Mouse (Mus musculus): Measurements from ENCODE around the gene Spock1. TPM values are rescaled to one million over a fixed set of nuclear protein-coding genes. Genes with fewer than 3 reads are reported as not detected.

Spock1 gene
- polyA plus RNA-seq, 1 experiment from 2014 or later, result 111 TPM

DNA sequence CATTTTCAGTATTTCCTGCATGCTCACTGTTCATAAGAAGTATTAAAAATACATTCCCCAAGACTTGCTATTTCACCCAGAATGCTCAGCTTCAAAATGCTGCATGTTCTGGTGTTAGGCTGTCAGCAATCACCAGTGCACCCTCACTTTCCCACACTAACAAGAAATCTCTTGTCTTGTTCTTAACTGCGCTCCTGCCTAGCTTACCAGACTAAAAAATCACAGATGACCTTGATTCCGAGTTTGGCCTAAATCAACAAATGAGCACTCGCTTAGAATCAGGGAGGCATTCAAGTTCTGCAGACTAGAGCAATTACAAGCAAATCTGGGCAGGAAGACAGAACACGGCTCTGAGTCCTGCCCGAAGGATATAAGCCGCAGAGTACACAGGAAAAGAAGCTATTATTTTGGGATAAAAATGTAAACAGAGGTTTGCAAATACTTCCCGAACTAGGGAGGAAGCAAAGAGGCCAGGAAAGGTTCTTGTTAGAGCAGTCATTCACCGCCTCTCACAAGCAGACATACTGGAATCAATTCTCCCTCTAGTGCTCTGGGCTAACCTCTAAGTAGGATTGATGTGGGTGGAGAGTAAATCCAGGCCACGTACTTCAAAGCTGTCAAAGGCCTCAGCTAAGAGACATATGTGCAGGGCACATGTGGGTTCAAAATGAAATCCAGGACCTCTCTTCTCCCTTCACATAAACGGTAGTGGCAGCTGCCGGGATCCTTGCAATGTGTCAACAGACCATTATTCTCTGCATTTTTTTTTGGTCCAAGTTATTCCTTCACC is 76.6 kb downstream of the Spock1 start:
- no peak overlapping the region for H3K27ac ChIP-seq (replicated peaks)
- H3K27me3 ChIP-seq (replicated peaks), result no peaks in the 10 kb centered on the region
- H3K36me3 ChIP-seq, result 0 out of 2 replicates have a peak, but pooled peaks cover 5% of the 10 kb centered on the region
- no peak overlapping the region for H3K9ac ChIP-seq (replicated peaks)
- 78% methylated on average over 11 of the region's 11 CpGs for WGBS
- no peaks in the 10 kb centered on the region for H3K9me3 ChIP-seq (replicated peaks)
- peaks cover 22% of the 10 kb centered on the region for H3K4me1 ChIP-seq
- no peak overlapping the region for H3K4me2 ChIP-seq
- ATAC-seq (ENCODE audit: low FRiP score), result no peak
- H3K4me3 ChIP-seq (replicated peaks), result no peak overlapping the region

DNA sequence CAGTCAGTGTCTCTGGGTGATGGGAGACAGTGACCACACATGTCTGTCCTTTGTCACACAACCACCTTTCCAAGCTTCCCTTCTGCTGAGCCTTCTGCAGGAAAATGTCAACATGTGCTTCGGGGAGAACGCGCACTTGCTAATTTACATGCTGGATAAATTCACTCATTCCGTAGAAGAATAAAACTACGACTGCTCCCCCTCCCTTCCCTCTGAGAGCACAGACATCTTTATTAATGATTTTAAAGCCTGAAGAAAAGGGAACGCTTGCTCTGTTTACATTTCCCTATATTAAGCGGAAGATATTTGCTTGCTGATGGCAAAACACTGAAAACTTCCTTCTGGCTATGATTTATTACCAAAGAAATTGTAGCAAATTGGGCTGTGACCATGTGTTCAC is 77.2 kb downstream of the Spock1 start:
- 38% methylated on average over 7 of the region's 7 CpGs for WGBS
- H3K27ac ChIP-seq (replicated peaks), result 0 out of 2 replicates have a peak overlapping the region, but pooled peaks have one; percentile 1
- H3K9ac ChIP-seq (replicated peaks), result no peak overlapping the region
- no peak overlapping the region for H3K4me3 ChIP-seq (replicated peaks)
- H3K27me3 ChIP-seq (replicated peaks), result no peaks in the 10 kb centered on the region
- peaks cover 29% of the 10 kb centered on the region for H3K4me1 ChIP-seq
- ATAC-seq (ENCODE audit: low FRiP score), result no peak
- no peak overlapping the region for H3K4me2 ChIP-seq
- no peaks in the 10 kb centered on the region for H3K9me3 ChIP-seq (replicated peaks)
- H3K36me3 ChIP-seq, result 0 out of 2 replicates have a peak, but pooled peaks cover 5% of the 10 kb centered on the region

DNA sequence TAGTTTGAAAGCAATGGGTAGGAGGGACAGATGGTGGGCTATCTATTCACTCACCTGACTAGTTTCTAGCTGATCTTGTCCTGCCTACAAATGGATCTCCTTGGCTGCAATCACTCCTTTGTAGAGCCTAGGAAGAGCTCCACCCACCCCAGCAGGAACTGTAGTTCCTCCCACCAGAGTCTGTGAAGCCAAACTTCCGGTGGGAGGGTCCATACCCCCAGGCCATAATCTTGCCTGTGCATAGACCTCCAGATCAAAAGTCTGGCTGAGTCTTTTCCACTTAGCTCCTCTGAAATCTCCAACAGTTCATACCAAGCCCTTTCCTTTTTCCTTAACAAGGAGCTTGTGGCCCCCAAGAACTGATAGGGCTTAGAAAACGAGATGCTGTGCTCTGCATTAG is 78.0 kb downstream of the Spock1 start:
- Histone ChIP-seq H3K4me3 (replicated peaks) (no peak overlapping the region), H3K4me2 (no peak overlapping the region), H3K27me3 (replicated peaks) (no peaks in the 10 kb centered on the region), H3K4me1 (peaks cover 37% of the 10 kb centered on the region), H3K27ac (replicated peaks) (no peak overlapping the region), H3K9ac (replicated peaks) (no peak overlapping the region), H3K9me3 (replicated peaks) (no peaks in the 10 kb centered on the region), H3K36me3 (0 out of 2 replicates have a peak, but pooled peaks cover 5% of the 10 kb centered on the region)
- ATAC-seq (ENCODE audit: low FRiP score), result no peak
- WGBS, result 48% methylated on average over 2 of the region's 2 CpGs

DNA sequence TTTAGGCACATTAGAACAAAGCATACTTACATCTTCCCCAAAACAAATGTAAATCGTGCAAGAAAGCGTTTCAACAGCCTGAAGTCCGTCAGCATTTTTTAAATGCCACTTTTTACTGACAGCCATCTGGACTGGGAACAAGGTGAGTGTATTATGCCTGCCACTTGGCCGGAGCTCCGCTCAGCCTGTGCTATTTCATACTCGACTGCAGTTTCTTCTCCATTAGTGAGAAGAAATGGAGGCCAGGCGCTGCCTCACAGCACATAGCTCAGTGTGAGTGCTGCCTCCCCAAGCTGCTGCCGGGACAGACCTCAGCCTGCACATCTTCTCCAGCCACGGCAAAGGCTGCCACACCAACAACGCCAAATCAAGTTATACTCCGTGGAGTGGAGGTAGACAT is 91.9 kb downstream of the Spock1 start:
- peak overlapping the region; percentile 55; the same call in 1 of the 2 replicates for H3K27ac ChIP-seq (replicated peaks)
- H3K36me3 ChIP-seq, result no peaks in the 10 kb centered on the region
- H3K9ac ChIP-seq (replicated peaks), result no peak overlapping the region
- H3K4me3 ChIP-seq (replicated peaks), result no peak overlapping the region
- 69% methylated on average over 11 of the region's 11 CpGs for WGBS
- H3K4me2 ChIP-seq, result no peak overlapping the region
- no peaks in the 10 kb centered on the region for H3K27me3 ChIP-seq (replicated peaks)
- 0 out of 2 replicates have a peak, but pooled peaks cover 4% of the 10 kb centered on the region for H3K9me3 ChIP-seq (replicated peaks)
- ATAC-seq (ENCODE audit: low FRiP score), result no peak
- H3K4me1 ChIP-seq, result peaks cover 18% of the 10 kb centered on the region; the same call in 1 of the 2 replicates

DNA sequence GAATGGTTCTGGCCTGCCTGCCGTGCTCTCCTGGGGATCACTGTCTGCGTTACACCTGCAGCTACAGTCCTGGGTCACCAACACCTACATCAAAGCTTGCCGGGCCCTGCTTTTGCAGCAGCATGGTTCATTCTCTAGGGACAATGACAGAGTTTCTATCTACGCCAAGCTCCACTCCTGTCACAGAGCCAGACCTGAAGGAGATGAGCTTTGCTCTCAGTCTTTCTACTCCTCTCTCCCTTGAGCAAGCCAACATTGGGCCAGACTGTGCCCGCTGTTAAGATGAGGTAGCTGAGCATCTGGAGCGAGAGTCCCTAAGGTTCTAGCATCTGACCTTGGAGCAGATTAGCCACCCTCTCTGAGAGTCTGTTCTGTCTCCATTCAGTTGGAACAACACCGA is 95.5 kb downstream of the Spock1 start:
- no peak overlapping the region for H3K27ac ChIP-seq (replicated peaks)

DNA sequence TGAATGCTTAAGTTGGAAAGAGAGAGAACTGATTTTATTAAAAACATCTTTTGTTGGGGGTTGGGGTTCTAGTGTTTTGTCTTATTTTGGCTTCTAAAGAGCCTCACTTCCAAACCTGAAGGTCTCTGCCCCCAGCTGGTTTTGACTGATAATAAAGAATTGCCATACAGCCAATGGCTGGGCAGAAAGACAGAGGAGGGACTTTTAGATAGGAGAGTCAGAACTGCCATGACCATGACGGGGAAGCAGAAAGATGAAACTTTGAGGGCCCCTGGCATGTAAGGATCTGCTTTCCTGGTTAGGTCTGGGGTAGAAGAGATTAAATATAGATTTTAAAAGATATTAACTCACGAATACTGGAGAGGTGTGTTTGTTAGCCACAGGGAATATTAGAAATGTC is 96.9 kb downstream of the Spock1 start:
- Histone ChIP-seq H3K27me3 (replicated peaks) (no peaks in the 10 kb centered on the region), H3K9me3 (replicated peaks) (no peaks in the 10 kb centered on the region), H3K4me1 (peaks cover 23% of the 10 kb centered on the region), H3K36me3 (no peaks in the 10 kb centered on the region), H3K4me3 (replicated peaks) (no peak overlapping the region), H3K27ac (replicated peaks) (no peak overlapping the region), H3K9ac (replicated peaks) (no peak overlapping the region), H3K4me2 (no peak overlapping the region)
- ATAC-seq (ENCODE audit: low FRiP score), result no peak
- WGBS, result 91% methylated on average over 2 of the region's 2 CpGs

More for the DNA sequence above, 95.5 kb downstream of the Spock1 start:
- 91% methylated on average over 7 of the region's 7 CpGs for WGBS
- H3K9ac ChIP-seq (replicated peaks), result no peak overlapping the region
- ATAC-seq (ENCODE audit: low FRiP score), result no peak
- H3K4me2 ChIP-seq, result no peak overlapping the region
- no peaks in the 10 kb centered on the region for H3K27me3 ChIP-seq (replicated peaks)
- H3K4me1 ChIP-seq, result peaks cover 22% of the 10 kb centered on the region
- H3K36me3 ChIP-seq, result no peaks in the 10 kb centered on the region
- 0 out of 2 replicates have a peak, but pooled peaks cover 3% of the 10 kb centered on the region for H3K9me3 ChIP-seq (replicated peaks)
- no peak overlapping the region for H3K4me3 ChIP-seq (replicated peaks)

DNA sequence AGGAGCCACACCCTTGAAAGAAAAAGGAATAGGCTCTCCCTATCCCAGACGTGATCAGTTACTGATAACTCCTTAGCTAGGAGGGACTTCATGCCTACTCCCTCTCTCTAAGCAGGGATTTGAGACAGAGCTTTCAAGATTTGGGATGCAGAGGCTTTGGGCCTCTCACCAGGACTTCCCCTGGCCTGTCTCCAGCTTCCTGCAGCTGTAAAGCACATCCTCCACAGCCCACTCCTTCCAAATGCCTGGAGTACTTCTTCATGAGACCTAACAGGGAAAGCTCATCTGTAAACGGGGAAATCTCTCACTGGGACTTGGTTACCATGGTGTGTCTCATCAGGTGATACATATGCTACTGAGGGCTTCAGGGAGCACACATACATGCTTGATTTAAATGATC is 97.3 kb downstream of the Spock1 start:
- no peak for ATAC-seq (ENCODE audit: low FRiP score)
- Histone ChIP-seq H3K27ac (replicated peaks) (no peak overlapping the region), H3K4me2 (no peak overlapping the region), H3K27me3 (replicated peaks) (no peaks in the 10 kb centered on the region), H3K4me3 (replicated peaks) (no peak overlapping the region), H3K9ac (replicated peaks) (no peak overlapping the region), H3K9me3 (replicated peaks) (no peaks in the 10 kb centered on the region), H3K4me1 (peaks cover 23% of the 10 kb centered on the region), H3K36me3 (no peaks in the 10 kb centered on the region)
- WGBS, result 58% methylated on average over 2 of the region's 2 CpGs

DNA sequence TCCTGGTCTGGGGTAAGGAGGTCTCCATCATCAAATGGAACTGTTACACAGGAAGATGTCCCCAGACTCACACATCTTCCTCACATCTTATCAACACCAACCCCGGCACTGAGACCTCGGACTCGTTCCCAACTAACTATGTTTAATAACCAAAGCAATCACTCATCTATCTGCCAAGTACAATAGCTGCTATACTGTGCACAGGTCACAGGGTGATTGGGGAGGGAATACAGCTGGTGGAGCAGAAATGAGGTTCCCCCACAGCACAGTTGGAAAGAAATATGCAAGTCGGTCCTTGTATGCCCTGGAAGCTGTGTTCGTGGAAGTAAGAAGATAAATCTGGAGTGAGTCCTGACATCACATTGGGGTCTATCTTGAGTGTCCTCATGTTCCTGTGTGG is 98.0 kb downstream of the Spock1 start:
- Histone ChIP-seq H3K27me3 (replicated peaks) (no peaks in the 10 kb centered on the region), H3K4me2 (no peak overlapping the region), H3K27ac (replicated peaks) (0 out of 2 replicates have a peak overlapping the region, but pooled peaks have one; percentile 2), H3K4me1 (peaks cover 23% of the 10 kb centered on the region), H3K4me3 (replicated peaks) (no peak overlapping the region), H3K9me3 (replicated peaks) (no peaks in the 10 kb centered on the region), H3K9ac (replicated peaks) (no peak overlapping the region), H3K36me3 (no peaks in the 10 kb centered on the region)
- ATAC-seq (ENCODE audit: low FRiP score), result no peak
- WGBS, result 60% methylated on average over 5 of the region's 5 CpGs

DNA sequence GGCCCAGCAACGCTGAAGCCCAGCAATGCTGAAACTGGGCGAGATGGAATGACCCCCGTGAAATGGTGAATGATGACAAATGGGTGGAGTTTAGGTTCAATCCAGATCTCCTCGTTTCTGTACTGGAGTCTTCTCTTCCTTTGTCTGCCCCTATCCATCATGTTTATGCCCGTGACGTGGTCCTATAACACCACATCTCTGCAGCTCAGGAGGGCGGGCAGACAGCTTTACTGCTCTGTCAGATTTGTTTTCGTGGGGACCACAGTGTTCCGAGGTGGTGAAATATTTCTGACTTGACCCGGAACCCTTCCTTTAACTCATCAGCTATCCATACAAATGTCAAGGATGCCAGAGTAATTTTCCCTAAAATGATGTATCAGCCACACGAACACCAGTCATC is 98.5 kb downstream of the Spock1 start:
- H3K27me3 ChIP-seq (replicated peaks), result no peaks in the 10 kb centered on the region
- no peak overlapping the region for H3K9ac ChIP-seq (replicated peaks)
- H3K4me3 ChIP-seq (replicated peaks), result no peak overlapping the region
- H3K4me2 ChIP-seq, result no peak overlapping the region
- H3K36me3 ChIP-seq, result no peaks in the 10 kb centered on the region
- H3K27ac ChIP-seq (replicated peaks), result 0 out of 2 replicates have a peak overlapping the region, but pooled peaks have one; percentile 2
- 43% methylated on average over 11 of the region's 11 CpGs for WGBS
- no peaks in the 10 kb centered on the region for H3K9me3 ChIP-seq (replicated peaks)
- peaks cover 23% of the 10 kb centered on the region for H3K4me1 ChIP-seq
- ATAC-seq (ENCODE audit: low FRiP score), result no peak

DNA sequence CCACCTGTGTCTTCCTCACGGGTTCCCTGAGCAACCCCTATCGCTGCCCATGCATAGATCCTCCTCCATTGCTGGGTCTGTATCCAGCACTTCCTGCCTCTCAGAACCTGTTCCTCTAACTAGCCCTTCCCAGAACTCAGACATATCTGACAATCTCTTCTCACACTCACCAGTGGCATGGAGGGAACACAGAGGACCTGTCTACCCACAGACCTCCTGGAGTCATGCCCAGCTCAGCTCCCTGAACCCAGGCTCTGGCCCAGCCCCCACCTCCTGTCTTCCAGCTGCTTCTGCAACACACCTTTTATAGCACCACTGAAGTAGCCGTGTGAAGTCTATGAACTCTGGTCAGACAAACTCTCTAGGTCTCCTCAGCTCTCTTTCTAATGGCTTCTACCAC is 101.3 kb downstream of the Spock1 start:
- Histone ChIP-seq H3K9ac (replicated peaks) (no peak overlapping the region), H3K27me3 (replicated peaks) (no peaks in the 10 kb centered on the region), H3K4me1 (peaks cover 11% of the 10 kb centered on the region), H3K4me2 (no peak overlapping the region), H3K4me3 (replicated peaks) (no peak overlapping the region), H3K27ac (replicated peaks) (no peak overlapping the region), H3K36me3 (no peaks in the 10 kb centered on the region), H3K9me3 (replicated peaks) (no peaks in the 10 kb centered on the region)
- no peak for ATAC-seq (ENCODE audit: low FRiP score)
- 85% methylated on average over 3 of the region's 3 CpGs for WGBS

DNA sequence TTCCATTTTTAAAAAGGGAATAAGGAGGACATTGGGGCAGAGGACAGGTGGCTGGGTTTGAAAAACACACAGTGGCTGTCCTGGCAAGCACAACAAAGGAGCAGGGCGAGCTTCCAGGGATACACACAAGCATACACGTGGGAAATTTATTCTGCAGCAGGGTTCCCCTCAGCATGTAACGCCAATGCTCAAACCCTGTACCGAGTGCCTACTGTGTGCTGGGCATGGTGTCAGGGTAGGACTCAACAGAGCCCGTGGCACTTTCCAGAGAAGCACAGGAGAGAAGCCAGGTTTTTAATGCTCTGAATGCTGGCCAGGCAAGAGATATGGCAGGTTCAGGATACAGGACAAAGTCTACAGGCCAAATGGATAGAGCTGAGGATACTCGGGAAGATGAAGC is 101.8 kb downstream of the Spock1 start:
- H3K4me2 ChIP-seq, result no peak overlapping the region
- H3K27ac ChIP-seq (replicated peaks), result no peak overlapping the region; the same call in 1 of the 2 replicates
- WGBS, result 54% methylated on average over 6 of the region's 6 CpGs

DNA sequence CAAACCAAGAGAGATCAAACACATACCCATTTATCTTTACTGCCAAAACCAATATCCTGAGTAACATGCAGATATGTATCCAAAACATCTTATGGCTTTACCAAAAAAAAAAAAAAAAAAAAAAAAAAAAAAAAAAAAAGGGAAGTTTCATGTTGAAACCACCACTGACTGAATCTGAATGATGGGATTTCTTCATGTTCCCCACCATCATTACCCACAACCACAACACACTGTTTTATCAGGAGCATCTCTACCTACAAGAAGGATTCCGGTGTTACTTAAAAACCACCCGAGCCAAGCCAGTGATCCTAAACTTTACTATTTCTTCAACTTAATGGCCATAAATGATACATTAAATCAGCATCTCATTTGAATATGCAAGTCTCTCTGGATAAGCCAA is 109.5 kb downstream of the Spock1 start:
- no peak overlapping the region for H3K4me2 ChIP-seq
- no peaks in the 10 kb centered on the region for H3K27me3 ChIP-seq (replicated peaks)
- no peak overlapping the region for H3K4me3 ChIP-seq (replicated peaks)
- WGBS, result 86% methylated on average over 2 of the region's 2 CpGs
- no peak for ATAC-seq (ENCODE audit: low FRiP score)
- no peaks in the 10 kb centered on the region for H3K9me3 ChIP-seq (replicated peaks)
- H3K9ac ChIP-seq (replicated peaks), result no peak overlapping the region
- peaks cover 17% of the 10 kb centered on the region for H3K4me1 ChIP-seq
- no peaks in the 10 kb centered on the region for H3K36me3 ChIP-seq
- no peak overlapping the region for H3K27ac ChIP-seq (replicated peaks)

More for the DNA sequence above, 101.8 kb downstream of the Spock1 start:
- no peaks in the 10 kb centered on the region for H3K36me3 ChIP-seq
- peak; percentile 20; the same call in 1 of the 2 replicates for ATAC-seq (ENCODE audit: low FRiP score)
- no peaks in the 10 kb centered on the region for H3K9me3 ChIP-seq (replicated peaks)
- peaks cover 11% of the 10 kb centered on the region for H3K4me1 ChIP-seq
- H3K9ac ChIP-seq (replicated peaks), result no peak overlapping the region
- no peak overlapping the region for H3K4me3 ChIP-seq (replicated peaks)
- H3K27me3 ChIP-seq (replicated peaks), result no peaks in the 10 kb centered on the region
